In genomic region chr19:34684857-34685256, GRCm38 (mm10) we compare ENCODE assay signal across 8 mouse cellular contexts. TPM values are rescaled to one million over a fixed set of nuclear protein-coding genes. Genes with fewer than 3 reads are reported as not detected.
DNase-seq lines count a peak whose midpoint lies in the region; ATAC-seq and TF ChIP-seq lines count a peak whose summit lies in the region.

No protein-coding gene starts in this region.

- peak; percentile 30 to 36 for DNase-seq in cerebellum, adult 18-20 months
- no peak for DNase-seq in cerebellum, adult 9-11 months
- peak; percentile 18 to 50 for DNase-seq in spleen, adult 18-20 months
- DNase-seq in spleen, adult 12 weeks (ENCODE audit: low spot score): no peak
- DNase-seq in embryo, embryonic 11 days: peak; percentile 53
- peak; percentile 73 for DNase-seq in kidney, adult 9 months
- peak; percentile 69 for DNase-seq in lung, embryonic 14.5 days
- DNase-seq in splenic B cell, adult 2 months (ENCODE audit: low read depth, low spot score): peak; percentile 75

- no peaks in the 10 kb centered on the region for H3K9me3 ChIP-seq in lung, embryonic 14.5 days (ENCODE audit: low read depth, low read length)

- H3K36me3 ChIP-seq in lung, embryonic 14.5 days (ENCODE audit: insufficient read depth): no peaks in the 10 kb centered on the region
- H3K36me3 ChIP-seq in splenic B cell, adult 2 months (ENCODE audit: control insufficient read depth, insufficient read depth, low read length, poor library complexity, severe bottlenecking): no peaks in the 10 kb centered on the region

- no peak overlapping the region for H3K4me2 ChIP-seq in lung, embryonic 14.5 days

- no peak overlapping the region for H3K4me3 ChIP-seq in lung, embryonic 14.5 days (ENCODE audit: low read depth, low read length)

- H3K27ac ChIP-seq in lung, embryonic 14.5 days (ENCODE audit: low read depth): no peak overlapping the region

- H3K9ac ChIP-seq in lung, embryonic 14.5 days: no peak overlapping the region

- peak; percentile 73 for TF ChIP-seq CTCF in lung, embryonic 14.5 days (IDR thresholded peaks at IDR 0.05; ENCODE audit: low read depth)

- H3K4me1 ChIP-seq in lung, embryonic 14.5 days (ENCODE audit: insufficient read depth): no peaks in the 10 kb centered on the region

- no peaks in the 10 kb centered on the region for H3K27me3 ChIP-seq in lung, embryonic 14.5 days (ENCODE audit: insufficient read depth, low read length)
- no peaks in the 10 kb centered on the region for H3K27me3 ChIP-seq in splenic B cell, adult 2 months (ENCODE audit: control insufficient read depth, insufficient read depth, low read length, poor library complexity, severe bottlenecking)

- WGBS in lung, embryonic 14.5 days: 68% methylated on average over 1 of the region's 1 CpGs

- no peak for ATAC-seq in lung, embryonic 14.5 days (ENCODE audit: insufficient read depth)

RNA-seq across cellular contexts. Expression of gene Ifit1, which starts 44.2 kb away (rescaled TPM):
- 0.11 TPM in 1 of 2 replicates, not detected in the other for polyA plus RNA-seq in lung, embryonic 14.5 days (2014; fragmentation: Nextera tagmentation; extraction: Ambion mirVana)

RNA-seq across cellular contexts. Expression of gene Ifit1bl2, which starts 44.3 kb away (rescaled TPM):
- 0.12 TPM in 1 of 2 replicates, not detected in the other for polyA plus RNA-seq in lung, embryonic 14.5 days (2014; fragmentation: Nextera tagmentation; extraction: Ambion mirVana)

Comparison
In these comparisons a context has a peak if more than half of its experiments do, and no peak if none do; other contexts are left out.
1. DNase-seq: peak in cerebellum, adult 18-20 months (2 of 2), spleen, adult 18-20 months (2 of 2), embryo, embryonic 11 days (single experiment), kidney, adult 9 months (single experiment), lung, embryonic 14.5 days (single experiment) and splenic B cell, adult 2 months (single experiment); none in cerebellum, adult 9-11 months (single experiment) and spleen, adult 12 weeks (single experiment).